Mouse (Mus musculus) ES-E14 (cell line): Measurements from ENCODE around the gene Saxo2.

Source experiments
- CHD2 ChIP-seq: IDR thresholded peaks from 2 replicates; pipeline ENCODE4 v1.6.1; 2014; ENCODE audit warnings: mild to moderate bottlenecking, low read depth, low read length, inconsistent platforms
- ZNF384 ChIP-seq: IDR thresholded peaks from 2 replicates; pipeline ENCODE4 v1.6.1; 2012; ENCODE audit warnings: low read depth, low read length, inconsistent platforms

DNA sequence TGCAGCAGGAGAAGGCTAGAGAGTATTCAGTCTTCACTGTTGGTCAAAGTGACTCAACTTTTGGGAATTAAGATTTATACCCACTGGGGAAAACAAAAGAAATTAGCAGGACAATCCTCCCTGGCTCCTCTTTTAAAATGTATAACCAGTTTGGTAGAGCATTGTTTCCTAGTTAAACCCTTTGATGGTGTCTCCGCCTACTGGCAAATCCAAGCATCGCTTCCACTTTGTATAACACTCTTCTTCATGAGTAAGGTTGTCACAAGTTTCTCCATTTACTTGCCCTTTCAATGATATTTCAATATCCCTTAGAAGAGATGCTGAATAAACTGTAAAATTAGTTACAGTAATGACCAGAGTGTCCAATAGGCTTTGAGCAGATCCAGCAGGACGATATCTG lies 38.7 kb downstream of the Saxo2 start:
- TF ChIP-seq CHD2 (no peak), ZNF384 (no peak)
